Mouse (Mus musculus): ENCODE results near the gene Gm20388. TPM values are rescaled to one million over a fixed set of nuclear protein-coding genes. Genes with fewer than 3 reads are reported as not detected.
A peak's percentile ranks its signal among the peaks of the same experiment; 100 is the strongest.

Gm20388 gene
- polyA plus RNA-seq, 1 experiment from 2014 or later, result 5.5 TPM

DNA sequence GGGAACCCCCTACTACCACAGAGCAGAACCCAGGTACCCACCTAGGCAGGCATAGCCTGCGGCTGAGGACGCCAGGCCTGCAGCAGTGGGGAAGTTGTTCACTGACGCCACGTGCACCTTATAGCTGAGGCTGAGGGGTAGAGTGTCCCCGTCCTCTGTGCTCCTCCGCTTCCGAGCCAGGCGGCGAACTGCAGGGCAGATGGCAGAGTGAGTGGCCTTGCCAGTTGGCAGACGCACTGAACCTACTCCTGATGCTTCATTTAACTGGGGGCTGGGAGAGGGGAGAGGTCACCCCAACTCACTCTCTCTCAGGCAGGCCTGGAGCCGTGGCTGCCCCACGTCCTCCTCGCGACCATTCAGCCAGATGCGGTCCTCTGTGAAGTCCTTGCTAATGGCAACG is 2528.7 kb downstream of the Gm20388 start:
- 95% methylated on average over 16 of the region's 16 CpGs for WGBS
- Histone ChIP-seq H3K4me1 (peaks cover 15% of the 10 kb centered on the region), H3K27ac (no peak overlapping the region), H3K9me3 (peaks cover 4% of the 10 kb centered on the region), H3K4me3 (no peak overlapping the region), H3K36me3 (replicated peaks) (peaks cover 61% of the 10 kb centered on the region), H3K27me3 (ENCODE audit: poor library complexity, severe bottlenecking) (no peaks in the 10 kb centered on the region; the same call in 1 of the 2 replicates)
- no peak for DNase-seq (ENCODE audit: extremely low spot score, low spot score)

- H3K36me3 ChIP-seq (replicated peaks), result peaks cover 41% of the 10 kb centered on the region
- no peak for DNase-seq (ENCODE audit: extremely low spot score, low spot score)
Measured at GRCm38 (mm10) chr8:122441326-122441725, 2530.7 kb downstream of the Gm20388 start.

GRCm38 (mm10) chr8:122442356-122442755 is 2531.7 kb downstream of the Gm20388 start:
- DNase-seq (ENCODE audit: extremely low spot score, low spot score), result no peak
- peak overlapping the region; percentile 71 for H3K4me3 ChIP-seq
- H3K9me3 ChIP-seq, result no peaks in the 10 kb centered on the region
- WGBS, result 22% methylated on average over 7 of the region's 7 CpGs
- peak overlapping the region; percentile 94 for H3K27ac ChIP-seq
- H3K4me1 ChIP-seq, result peaks cover 33% of the 10 kb centered on the region
- peaks cover 31% of the 10 kb centered on the region for H3K36me3 ChIP-seq (replicated peaks)
- no peaks in the 10 kb centered on the region for H3K27me3 ChIP-seq (ENCODE audit: poor library complexity, severe bottlenecking)

More at GRCm38 (mm10) chr8:122441326-122441725, 2530.7 kb downstream of the Gm20388 start:
- Histone ChIP-seq H3K27ac (no peak overlapping the region), H3K4me3 (no peak overlapping the region; the same call in 1 of the 2 replicates), H3K4me1 (peaks cover 33% of the 10 kb centered on the region), H3K27me3 (ENCODE audit: poor library complexity, severe bottlenecking) (no peaks in the 10 kb centered on the region; the same call in 1 of the 2 replicates), H3K9me3 (no peaks in the 10 kb centered on the region)
- WGBS, result 94% methylated on average over 1 of the region's 1 CpGs

GRCm38 (mm10) chr8:122442781-122443180 is 2532.1 kb downstream of the Gm20388 start:
- Histone ChIP-seq H3K27ac (peak overlapping the region; percentile 94), H3K36me3 (replicated peaks) (peaks cover 27% of the 10 kb centered on the region), H3K4me3 (peak overlapping the region; percentile 71), H3K4me1 (peaks cover 33% of the 10 kb centered on the region), H3K27me3 (ENCODE audit: poor library complexity, severe bottlenecking) (no peaks in the 10 kb centered on the region), H3K9me3 (no peaks in the 10 kb centered on the region)
- 1% methylated on average over 12 of the region's 12 CpGs for whole genome bisulfite sequencing
- DNase-seq (ENCODE audit: extremely low spot score, low spot score), result no peak

DNA sequence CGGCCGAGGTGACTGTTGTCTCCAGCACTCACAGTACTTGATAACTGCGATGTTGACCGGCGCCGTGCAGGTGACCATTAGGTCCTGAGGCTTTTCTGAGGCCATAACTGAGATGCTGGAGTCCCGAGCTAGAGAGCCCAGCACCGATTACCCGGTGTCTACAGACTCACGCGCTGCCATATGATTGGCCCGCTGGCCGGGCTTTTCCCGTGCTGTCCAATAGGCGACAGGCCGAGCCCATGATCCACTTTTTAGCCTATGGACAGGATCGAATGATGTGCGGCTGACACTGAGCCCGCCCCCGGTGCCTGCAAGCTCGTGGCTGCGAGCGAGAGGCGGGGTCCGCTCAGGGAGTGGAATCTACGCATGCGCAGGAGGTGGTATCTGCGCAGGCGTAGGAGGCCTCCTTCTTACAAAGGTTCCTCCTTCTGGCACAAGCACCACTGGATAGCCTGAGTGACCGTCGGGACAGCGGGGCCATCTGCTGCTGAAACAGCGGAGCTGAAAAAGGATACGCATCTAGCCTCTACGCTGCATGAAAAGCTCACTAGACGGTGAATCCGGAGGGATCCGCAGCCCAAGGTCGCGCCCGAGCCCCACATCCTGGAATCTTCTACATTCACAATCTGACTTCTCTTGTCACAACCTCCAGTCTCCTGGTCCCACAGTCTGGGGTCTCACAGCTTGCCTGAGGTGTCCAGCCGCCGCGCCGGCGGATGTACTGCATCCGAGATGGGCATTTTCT is 2532.8 kb downstream of the Gm20388 start, which contains the start of gene Mvd:
Mvd (minus strand) TSS at position 161 of the 745 bp plus-strand sequence.
- Histone ChIP-seq H3K27ac (peak within 1 kb of the TSS; percentile 94), H3K4me1 (peaks cover 31% of the 10 kb centered on the region), H3K9me3 (no peaks in the 10 kb centered on the region), H3K27me3 (ENCODE audit: poor library complexity, severe bottlenecking) (no peaks in the 10 kb centered on the region), H3K4me3 (peak within 1 kb of the TSS; percentile 71), H3K36me3 (replicated peaks) (peaks cover 20% of the 10 kb centered on the region)
- WGBS, result under 1% methylated on average over 47 of the region's 47 CpGs
- peak; percentile 99 for DNase-seq (ENCODE audit: extremely low spot score, low spot score)

DNA sequence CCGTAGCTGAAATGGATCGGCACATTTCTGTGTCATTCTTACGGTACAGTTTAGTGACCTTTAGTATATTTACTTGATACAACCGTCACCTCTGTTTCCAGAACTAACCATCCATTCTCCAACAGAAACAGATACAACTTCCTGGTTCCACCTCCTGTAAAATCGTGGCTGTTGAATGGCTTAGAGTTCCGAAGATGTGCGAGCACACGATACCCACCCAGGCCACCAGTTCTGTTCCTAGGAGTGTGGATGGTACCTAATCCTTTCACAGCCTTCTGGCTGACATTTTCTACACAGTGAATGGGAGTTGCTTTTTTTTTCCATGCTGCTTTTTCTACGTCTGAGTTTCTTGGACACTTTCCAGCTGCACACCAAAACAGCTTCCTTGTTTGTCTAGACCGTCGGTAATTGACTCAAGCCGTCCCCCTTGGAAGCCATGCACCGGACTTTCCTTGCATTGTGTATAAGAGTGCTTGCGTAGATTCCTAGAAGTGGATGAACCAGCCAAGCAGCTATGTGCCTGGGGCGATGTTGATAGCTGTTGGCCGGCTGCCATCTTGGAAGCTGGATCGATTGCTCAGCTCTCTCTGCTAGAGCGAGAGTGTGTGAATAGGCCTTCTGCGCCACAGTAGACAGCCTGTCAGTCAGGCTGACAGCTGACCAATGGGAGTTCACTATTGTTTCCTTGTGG is 2533.6 kb downstream of the Gm20388 start:
- peak overlapping the region; percentile 71 for H3K4me3 ChIP-seq
- H3K9me3 ChIP-seq, result no peaks in the 10 kb centered on the region
- DNase-seq (ENCODE audit: extremely low spot score, low spot score), result peak; percentile 47
- H3K27ac ChIP-seq, result peak overlapping the region; percentile 94
- H3K27me3 ChIP-seq (ENCODE audit: poor library complexity, severe bottlenecking), result no peaks in the 10 kb centered on the region
- H3K36me3 ChIP-seq (replicated peaks), result peaks cover 12% of the 10 kb centered on the region
- peaks cover 31% of the 10 kb centered on the region for H3K4me1 ChIP-seq
- 50% methylated on average over 19 of the region's 19 CpGs for WGBS

- Histone ChIP-seq H3K27ac (peak overlapping the region; percentile 20; the same call in 1 of the 2 replicates), H3K4me1 (peaks cover 31% of the 10 kb centered on the region), H3K4me3 (no peak overlapping the region; the same call in 1 of the 2 replicates), H3K27me3 (ENCODE audit: poor library complexity, severe bottlenecking) (no peaks in the 10 kb centered on the region), H3K9me3 (no peaks in the 10 kb centered on the region), H3K36me3 (replicated peaks) (peaks cover 2% of the 10 kb centered on the region; the same call in 1 of the 2 replicates)
- 71% methylated on average over 3 of the region's 3 CpGs for WGBS
- DNase-seq (ENCODE audit: extremely low spot score, low spot score), result no peak
Measured at GRCm38 (mm10) chr8:122445203-122445602, 2534.6 kb downstream of the Gm20388 start.

DNA sequence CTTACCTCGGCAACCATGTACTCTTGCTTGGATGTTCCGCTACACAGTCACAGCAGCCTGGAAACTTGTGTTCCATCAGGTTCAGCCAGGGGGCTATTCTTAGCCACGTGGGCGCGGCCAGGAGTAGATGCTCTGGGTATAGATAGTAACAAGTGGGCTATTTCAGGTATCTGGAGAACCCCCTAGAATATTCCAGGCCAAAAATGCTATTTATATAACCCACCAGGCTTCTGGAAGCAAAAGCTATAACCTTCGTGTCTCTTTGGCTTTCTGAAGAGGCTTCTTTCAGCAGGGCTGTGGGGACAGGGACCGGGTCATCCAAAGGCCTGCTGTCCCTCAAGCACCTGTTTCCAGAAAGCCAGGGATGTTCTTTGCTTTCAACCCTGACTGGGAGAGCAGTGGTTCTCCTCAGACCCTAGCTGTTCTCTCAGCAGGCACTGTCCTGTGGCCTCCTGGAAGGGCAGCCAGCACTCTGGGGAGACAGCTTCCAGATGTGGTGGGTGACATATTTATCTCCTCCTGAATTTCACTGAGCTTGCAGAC is 2540.6 kb downstream of the Gm20388 start:
- no peaks in the 10 kb centered on the region for H3K36me3 ChIP-seq (replicated peaks)
- 86% methylated on average over 7 of the region's 7 CpGs for WGBS
- H3K4me3 ChIP-seq, result no peak overlapping the region
- no peak for DNase-seq (ENCODE audit: extremely low spot score, low spot score)
- H3K9me3 ChIP-seq, result no peaks in the 10 kb centered on the region
- peaks cover 6% of the 10 kb centered on the region; the same call in 1 of the 2 replicates for H3K27me3 ChIP-seq (ENCODE audit: poor library complexity, severe bottlenecking)
- H3K4me1 ChIP-seq, result no peaks in the 10 kb centered on the region; the same call in 1 of the 2 replicates
- H3K27ac ChIP-seq, result no peak overlapping the region

GRCm38 (mm10) chr8:122452154-122452553 is 2541.5 kb downstream of the Gm20388 start:
- no peaks in the 10 kb centered on the region for H3K36me3 ChIP-seq (replicated peaks)
- no peak for DNase-seq (ENCODE audit: extremely low spot score, low spot score)
- 92% methylated on average over 10 of the region's 10 CpGs for WGBS

DNA sequence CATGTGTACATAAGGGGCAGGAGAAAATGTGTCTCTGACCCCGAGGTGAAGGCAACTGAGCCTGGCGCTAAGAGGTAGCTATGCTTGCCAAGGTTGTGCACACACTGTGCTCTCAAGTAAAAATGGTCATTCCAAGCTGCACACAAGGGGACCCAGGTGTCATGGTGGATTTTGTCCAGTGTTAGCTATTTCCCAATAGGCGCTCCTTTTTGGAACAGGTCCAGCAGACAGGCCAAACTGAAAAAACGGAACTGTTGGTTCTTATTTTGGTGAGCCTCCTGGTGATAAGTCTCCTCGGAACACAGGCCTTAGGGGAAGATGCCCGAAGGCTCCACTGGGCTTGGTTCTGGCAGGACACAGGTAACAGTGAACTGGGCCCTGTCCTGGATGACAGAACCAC is 2543.8 kb downstream of the Gm20388 start:
- Histone ChIP-seq H3K27me3 (ENCODE audit: poor library complexity, severe bottlenecking) (peaks cover 31% of the 10 kb centered on the region), H3K27ac (no peak overlapping the region), H3K36me3 (replicated peaks) (no peaks in the 10 kb centered on the region), H3K4me1 (no peaks in the 10 kb centered on the region), H3K4me3 (no peak overlapping the region), H3K9me3 (no peaks in the 10 kb centered on the region)
- 89% methylated on average over 6 of the region's 6 CpGs for whole genome bisulfite sequencing
- no peak for DNase-seq (ENCODE audit: extremely low spot score, low spot score)

More at GRCm38 (mm10) chr8:122452154-122452553, 2541.5 kb downstream of the Gm20388 start:
- H3K4me3 ChIP-seq, result no peak overlapping the region
- no peaks in the 10 kb centered on the region for H3K9me3 ChIP-seq
- H3K27me3 ChIP-seq (ENCODE audit: poor library complexity, severe bottlenecking), result peaks cover 9% of the 10 kb centered on the region
- H3K4me1 ChIP-seq, result no peaks in the 10 kb centered on the region
- H3K27ac ChIP-seq, result no peak overlapping the region

- peaks cover 24% of the 10 kb centered on the region for H3K4me1 ChIP-seq
- H3K9me3 ChIP-seq, result no peaks in the 10 kb centered on the region
- no peaks in the 10 kb centered on the region for H3K36me3 ChIP-seq (replicated peaks)
- DNase-seq (ENCODE audit: extremely low spot score, low spot score), result no peak
- whole genome bisulfite sequencing, result 82% methylated on average over 11 of the region's 11 CpGs
- no peak overlapping the region for H3K27ac ChIP-seq
- peaks cover 58% of the 10 kb centered on the region for H3K27me3 ChIP-seq (ENCODE audit: poor library complexity, severe bottlenecking)
- H3K4me3 ChIP-seq, result no peak overlapping the region
Measured at GRCm38 (mm10) chr8:122457171-122457570, 2546.5 kb downstream of the Gm20388 start.

DNA sequence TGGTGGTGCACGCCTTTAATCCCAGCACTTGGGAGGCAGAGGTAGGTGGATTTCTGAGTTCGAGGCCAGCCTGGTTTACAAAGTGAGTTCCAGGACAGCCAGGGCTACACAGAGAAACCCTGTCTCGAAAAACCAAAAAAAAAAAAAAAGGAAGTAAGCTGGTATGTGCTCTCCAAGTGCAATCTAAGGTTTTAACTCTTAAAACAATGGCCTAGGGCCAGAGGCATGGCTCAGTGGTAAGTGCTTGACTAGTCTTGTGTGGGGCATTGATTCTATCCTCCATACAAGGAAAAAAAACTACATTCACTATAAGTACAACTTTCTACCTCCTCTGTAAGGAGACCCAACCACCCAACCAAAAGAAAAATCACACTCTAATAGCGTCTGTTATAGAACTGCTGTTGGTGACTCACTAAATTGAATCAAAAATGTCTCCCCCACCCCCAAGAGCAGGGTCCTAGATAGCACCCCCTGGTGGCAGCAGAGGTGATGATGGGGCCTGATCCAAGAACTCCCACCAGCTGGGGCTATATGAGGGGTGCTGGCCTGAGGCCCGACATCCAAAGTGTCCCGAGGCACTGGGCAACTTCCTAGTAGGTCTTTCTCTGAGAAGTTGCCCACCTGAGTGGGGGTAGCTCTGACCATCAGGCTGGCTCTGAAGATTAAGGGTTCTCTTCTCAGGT is 2548.7 kb downstream of the Gm20388 start:
- H3K9me3 ChIP-seq, result no peaks in the 10 kb centered on the region
- H3K27me3 ChIP-seq (ENCODE audit: poor library complexity, severe bottlenecking), result peaks cover 76% of the 10 kb centered on the region
- DNase-seq (ENCODE audit: extremely low spot score, low spot score), result no peak
- no peak overlapping the region for H3K4me3 ChIP-seq
- H3K27ac ChIP-seq, result no peak overlapping the region
- peaks cover 46% of the 10 kb centered on the region for H3K4me1 ChIP-seq
- no peaks in the 10 kb centered on the region for H3K36me3 ChIP-seq (replicated peaks)
- 64% methylated on average over 6 of the region's 6 CpGs for WGBS
